ENCODE assay signal across 20 mouse cellular contexts in genomic region chr2:93880981-93881380, GRCm38 (mm10). TPM values are rescaled to one million over a fixed set of nuclear protein-coding genes. Genes with fewer than 3 reads are reported as not detected.
"Had no signal": no experiment of that assay in that cellular context is flagged by ENCODE, and none has a peak within 500 bp of the region (broad histone marks: within the 10 kb centered on the region; RNA-seq: fewer than 3 reads in every experiment).

No protein-coding gene starts in this region.

- H3K4me1 ChIP-seq: limb, embryonic 12.5 days; liver, embryonic 13.5 days; midbrain, embryonic 10.5 days; neural tube, embryonic 12.5 days; stomach, embryonic 15.5 days had no signal

- H3K27ac ChIP-seq: left cerebral cortex, adult 2 months; limb, embryonic 12.5 days; liver, embryonic 13.5 days; midbrain, embryonic 10.5 days; neural tube, embryonic 12.5 days; stomach, embryonic 15.5 days had no signal

- ATAC-seq: intestine, postnatal 0 days had no signal

- H3K36me3 ChIP-seq: limb, embryonic 12.5 days; liver, embryonic 13.5 days; midbrain, embryonic 10.5 days; neural tube, embryonic 12.5 days; stomach, embryonic 15.5 days had no signal

- H3K4me2 ChIP-seq: limb, embryonic 12.5 days; liver, embryonic 13.5 days; neural tube, embryonic 12.5 days; stomach, embryonic 15.5 days had no signal

- H3K27me3 ChIP-seq: limb, embryonic 12.5 days; liver, embryonic 13.5 days; neural tube, embryonic 12.5 days; stomach, embryonic 15.5 days had no signal

- H3K4me3 ChIP-seq: left cerebral cortex, adult 2 months; limb, embryonic 12.5 days; liver, embryonic 13.5 days; midbrain, embryonic 10.5 days; neural tube, embryonic 12.5 days; stomach, embryonic 15.5 days had no signal

- H3K9ac ChIP-seq: limb, embryonic 12.5 days; liver, embryonic 13.5 days; neural tube, embryonic 12.5 days; stomach, embryonic 15.5 days had no signal

- H3K9me3 ChIP-seq: limb, embryonic 12.5 days; liver, embryonic 13.5 days; midbrain, embryonic 10.5 days; neural tube, embryonic 12.5 days; stomach, embryonic 15.5 days had no signal

- DNase-seq: kidney, adult 8-10 months; kidney, postnatal 25 days; liver, embryonic 13.5 days; lung, adult 18-20 months; lung, postnatal 10 days; lung, postnatal 4 days; midbrain, embryonic 14.5 days; right cerebral cortex, postnatal 14 days; thymus, adult 2 months; thymus, postnatal 25 days had no signal

RNA-seq across cellular contexts. Expression of gene Accsl, which starts 12.0 kb away (rescaled TPM):
- total RNA-seq: megakaryocyte, adult 5-6 weeks; neutrophil, adult 5-6 weeks had no signal
- polyA plus RNA-seq: intestine, postnatal 0 days; kidney, embryonic 16.5 days; limb, embryonic 12.5 days; midbrain, embryonic 10.5 days; testis, adult 2 months had no signal
